Mouse (Mus musculus): ENCODE measurements around the gene Fam178b. TPM values are rescaled to one million over a fixed set of nuclear protein-coding genes. Genes with fewer than 3 reads are reported as not detected.

The Fam178b gene
- polyA plus RNA-seq, 1 experiment from 2014 or later = 0.53 TPM

GRCm38 (mm10) chr1:36518259-36518658, 164.7 kb downstream of the Fam178b start:
- Histone ChIP-seq H3K9ac (no peak overlapping the region), H3K9me3 (no peaks in the 10 kb centered on the region), H3K4me2 (replicated peaks) (no peak overlapping the region), H3K4me3 (no peak overlapping the region), H3K27ac (no peak overlapping the region), H3K36me3 (peaks cover 62% of the 10 kb centered on the region), H3K4me1 (peaks cover 48% of the 10 kb centered on the region), H3K27me3 (no peaks in the 10 kb centered on the region)
- WGBS = 74% methylated on average over 3 of the region's 3 CpGs
- no peak for ATAC-seq (ENCODE audit: low FRiP score, low read depth)

DNA sequence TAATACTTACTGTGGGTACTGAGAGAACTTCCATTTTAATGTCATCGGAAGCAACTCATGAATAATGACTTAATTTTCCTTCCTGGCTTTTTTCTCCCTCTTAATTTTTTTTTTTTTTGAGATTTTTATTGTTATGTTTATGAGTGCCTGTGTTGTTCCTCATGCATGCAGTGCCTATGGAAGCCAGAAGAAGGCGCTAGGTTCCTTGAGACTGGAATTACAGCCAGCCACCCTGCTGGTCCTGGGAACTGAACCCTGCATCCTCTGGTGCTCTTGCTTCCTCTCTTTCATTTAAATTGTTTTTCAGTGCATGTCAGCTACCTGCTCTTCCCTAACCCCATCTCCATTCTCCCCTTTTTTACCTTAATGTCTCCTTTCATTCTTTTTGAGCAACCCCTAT, 169.3 kb downstream of the Fam178b start:
- Histone ChIP-seq H3K27ac (no peak overlapping the region), H3K4me3 (peak overlapping the region; percentile 93), H3K27me3 (no peaks in the 10 kb centered on the region), H3K4me1 (peaks cover 29% of the 10 kb centered on the region), H3K36me3 (peaks cover 25% of the 10 kb centered on the region), H3K4me2 (replicated peaks) (peak overlapping the region; percentile 96), H3K9me3 (no peaks in the 10 kb centered on the region), H3K9ac (peak overlapping the region; percentile 87)
- 58% methylated on average over 2 of the region's 2 CpGs for WGBS
- no peak for ATAC-seq (ENCODE audit: low FRiP score, low read depth)

DNA sequence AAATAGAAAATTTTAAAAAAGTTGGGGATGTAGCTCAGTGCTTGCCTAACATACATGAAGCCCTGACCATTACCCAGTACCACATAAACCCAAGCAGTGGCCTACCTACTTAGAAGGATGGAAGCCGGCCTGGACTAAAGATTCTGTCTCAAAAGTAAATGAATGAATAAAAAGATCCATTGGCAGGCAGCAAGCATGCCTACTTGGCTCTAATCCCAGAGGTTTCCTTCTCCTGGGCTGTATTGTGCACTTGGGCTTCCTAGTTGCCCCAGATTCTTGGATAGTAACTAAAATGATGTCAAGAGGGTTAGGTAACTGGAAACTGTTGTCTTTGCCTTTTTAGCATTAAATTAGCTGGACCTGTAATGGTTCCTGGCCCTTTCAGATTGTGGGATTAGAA, 169.7 kb downstream of the Fam178b start:
- Histone ChIP-seq H3K27me3 (no peaks in the 10 kb centered on the region), H3K4me3 (peak overlapping the region; percentile 93), H3K36me3 (peaks cover 21% of the 10 kb centered on the region), H3K9ac (peak overlapping the region; percentile 87), H3K9me3 (no peaks in the 10 kb centered on the region), H3K4me1 (peaks cover 27% of the 10 kb centered on the region), H3K27ac (no peak overlapping the region), H3K4me2 (replicated peaks) (peak overlapping the region; percentile 96)
- 11% methylated on average over 1 of the region's 1 CpGs for WGBS
- ATAC-seq (ENCODE audit: low FRiP score, low read depth) = no peak

DNA sequence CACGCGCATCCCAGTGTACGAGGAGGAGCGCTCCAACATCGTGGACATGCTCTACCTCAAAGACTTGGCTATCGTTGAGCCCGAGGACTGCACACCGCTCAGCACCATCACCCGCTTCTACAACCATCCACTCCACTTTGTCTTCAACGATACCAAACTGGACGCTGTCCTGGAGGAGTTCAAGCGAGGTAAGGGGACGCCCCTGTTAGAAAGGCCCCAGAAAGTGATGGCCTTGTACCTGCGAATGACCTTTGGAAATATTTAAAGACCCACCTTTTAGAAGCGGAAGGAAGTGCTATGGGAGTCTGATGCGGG, 170.1 kb downstream of the Fam178b start:
- Histone ChIP-seq H3K4me2 (replicated peaks) (peak overlapping the region; percentile 96), H3K27ac (peak overlapping the region; percentile 99), H3K27me3 (no peaks in the 10 kb centered on the region), H3K36me3 (peaks cover 19% of the 10 kb centered on the region), H3K9me3 (no peaks in the 10 kb centered on the region), H3K4me1 (peaks cover 26% of the 10 kb centered on the region), H3K9ac (peak overlapping the region; percentile 87), H3K4me3 (peak overlapping the region; percentile 93)
- WGBS = 1% methylated on average over 16 of the region's 16 CpGs
- ATAC-seq (ENCODE audit: low FRiP score, low read depth) = no peak

Small RNA genes within 50 kb of the gene (microRNA-seq; reads per million reads assigned to microRNA genes)
- gene Gm24133 = not detected

Other genes starting within 250 kb of the Fam178b start
- 53.2 and 56.8 TPM in 2 replicates for gene Lman2l, start 237.9 kb downstream of the Fam178b start, polyA plus RNA-seq (2015; fragmentation: Nextera tagmentation; extraction: Ambion mirVana)
- 19.5 and 20.4 TPM in 2 replicates for gene Cnnm4, start 211.6 kb downstream of the Fam178b start, polyA plus RNA-seq (2015; fragmentation: Nextera tagmentation; extraction: Ambion mirVana)
- 3.7 and 4.4 TPM in 2 replicates for gene Cnnm3, start 171.3 kb downstream of the Fam178b start, polyA plus RNA-seq (2015; fragmentation: Nextera tagmentation; extraction: Ambion mirVana)
- gene Ankrd23, start 146.3 kb downstream of the Fam178b start, polyA plus RNA-seq (2015; fragmentation: Nextera tagmentation; extraction: Ambion mirVana) = 20.1 and 20.8 TPM in 2 replicates
- gene Gm42417, start 143.8 kb downstream of the Fam178b start, polyA plus RNA-seq (2015; fragmentation: Nextera tagmentation; extraction: Ambion mirVana) = 0.33 and 0.92 TPM in 2 replicates
- gene Ankrd39, start 135.7 kb downstream of the Fam178b start, polyA plus RNA-seq (2015; fragmentation: Nextera tagmentation; extraction: Ambion mirVana) = 27.7 and 28.0 TPM in 2 replicates
- gene Sema4c, start 124.8 kb downstream of the Fam178b start, polyA plus RNA-seq (2015; fragmentation: Nextera tagmentation; extraction: Ambion mirVana) = 21.8 and 22.7 TPM in 2 replicates
- gene Cox5b, start 8.3 kb upstream of the Fam178b start, polyA plus RNA-seq (2015; fragmentation: Nextera tagmentation; extraction: Ambion mirVana) = 479 and 511 TPM in 2 replicates
- not detected in 2 replicates for gene 4933424G06Rik, start 27.0 kb upstream of the Fam178b start, polyA plus RNA-seq (2015; fragmentation: Nextera tagmentation; extraction: Ambion mirVana)
- 105 and 119 TPM in 2 replicates for gene Actr1b, start 31.2 kb upstream of the Fam178b start, polyA plus RNA-seq (2015; fragmentation: Nextera tagmentation; extraction: Ambion mirVana)
- 0.34 and 1.2 TPM in 2 replicates for gene Zap70, start 78.6 kb upstream of the Fam178b start, polyA plus RNA-seq (2015; fragmentation: Nextera tagmentation; extraction: Ambion mirVana)

Measured in limb, embryonic 13.5 days (tissue).